Mouse (Mus musculus) midbrain, embryonic 13.5 days (tissue): ENCODE measurements at regions not wholly inside any gene's neighbourhood (a gene's known extent, or its start where the extent isn't known, plus 50 kb on each side); places are given as distances from the start of the nearest gene placed in this dataset.

ENCODE experiments used
- ATAC-seq: fragments of 200-750 bp; cut with Nextera tagmentation; 2 replicates; pipeline ENCODE4 v1.8.0; 2017; ENCODE audit warnings: mild to moderate bottlenecking, moderate TSS enrichment, moderate library complexity
- H3K27ac ChIP-seq: fragments of 300-500 bp; sonication (generic); 2 replicates; pipeline ENCODE4 v1.5.1; 2015; ENCODE audit warnings: inconsistent platforms, mild to moderate bottlenecking, moderate library complexity
- H3K27me3 ChIP-seq: fragments of 300-500 bp; sonication (generic); 2 replicates; pipeline ENCODE4 v1.6.1; 2015; ENCODE audit warnings: mild to moderate bottlenecking, inconsistent platforms
- H3K36me3 ChIP-seq: fragments of 300-500 bp; sonication (generic); 2 replicates; pipeline ENCODE4 v1.6.1; 2015; ENCODE audit warnings: mild to moderate bottlenecking, inconsistent platforms
- H3K4me1 ChIP-seq: fragments of 300-500 bp; sonication (generic); replicated peaks from 2 replicates; pipeline ENCODE4 v1.6.1; 2015; ENCODE audit warnings: inconsistent platforms
- H3K4me2 ChIP-seq: fragments of 300-500 bp; sonication (generic); replicated peaks from 2 replicates; pipeline ENCODE4 v1.6.1; 2015; ENCODE audit warnings: moderate library complexity, mild to moderate bottlenecking, inconsistent platforms
- H3K4me3 ChIP-seq: fragments of 300-500 bp; sonication (generic); replicated peaks from 2 replicates; pipeline ENCODE4 v1.5.1; 2015; ENCODE audit warnings: mild to moderate bottlenecking, inconsistent platforms
- H3K9ac ChIP-seq: fragments of 300-500 bp; sonication (generic); replicated peaks from 2 replicates; pipeline ENCODE4 v1.6.1; 2015; ENCODE audit warnings: mild to moderate bottlenecking, inconsistent platforms
- H3K9me3 ChIP-seq: fragments of 300-500 bp; sonication (generic); 2 replicates; pipeline ENCODE4 v1.6.1; 2016; ENCODE audit warnings: mild to moderate bottlenecking, inconsistent platforms
- WGBS: fragments of 180-500 bp; shearing (Covaris S2); methylation state at CpG from one replicate; pipeline ENCODE4 v1.1.7; 2015; 5-methylcytosine and 5-hydroxymethylcytosine counted together

DNA sequence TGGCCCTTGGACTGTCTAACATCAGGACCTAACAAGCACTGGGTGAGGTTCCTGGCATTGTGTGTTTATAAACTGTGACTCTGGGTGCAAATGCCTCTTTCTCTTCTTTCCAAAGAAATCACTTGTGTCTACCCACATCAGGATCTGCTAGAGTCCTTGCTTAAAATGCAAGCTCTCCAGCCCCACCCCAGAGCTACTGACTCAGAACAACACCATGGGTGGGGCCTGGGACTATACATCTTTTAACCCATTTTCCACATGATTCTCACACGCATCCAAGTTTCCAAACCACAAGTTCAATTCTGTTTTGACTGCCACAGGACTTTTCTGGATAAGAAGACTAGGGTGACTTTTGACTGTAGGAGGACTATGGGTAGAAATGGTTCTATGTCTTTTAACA is 88.7 kb upstream of the 4930412O13Rik start:
- no peak overlapping the region for H3K27ac ChIP-seq
- 86% methylated on average over 1 of the region's 1 CpGs for WGBS
- H3K4me3 ChIP-seq, result no peak overlapping the region
- no peaks in the 10 kb centered on the region for H3K9me3 ChIP-seq
- no peak overlapping the region for H3K4me2 ChIP-seq
- ATAC-seq, result no peak
- no peak overlapping the region for H3K9ac ChIP-seq
- H3K27me3 ChIP-seq, result no peaks in the 10 kb centered on the region
- no peaks in the 10 kb centered on the region for H3K36me3 ChIP-seq
- no peaks in the 10 kb centered on the region for H3K4me1 ChIP-seq

DNA sequence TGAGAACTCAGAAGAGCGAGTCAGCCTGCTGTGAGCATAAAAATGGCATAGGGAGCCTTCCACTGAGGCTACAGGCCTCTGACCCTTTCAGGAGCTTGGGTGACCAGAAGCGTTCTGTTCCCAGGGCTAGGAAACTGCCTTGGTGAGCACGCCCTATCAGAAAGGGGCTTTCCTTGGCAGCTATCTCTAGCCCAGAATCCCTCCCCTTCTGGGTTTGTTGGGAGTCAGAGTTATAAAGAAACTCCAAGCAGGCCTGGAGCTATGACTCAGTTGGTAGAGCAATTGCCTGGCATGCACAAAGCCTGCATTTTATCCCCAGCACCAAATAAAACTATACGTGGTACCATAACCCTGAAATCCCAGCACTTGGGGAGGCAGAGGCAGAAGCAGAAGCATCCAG is 85.7 kb upstream of the 4930412O13Rik start:
- Histone ChIP-seq H3K36me3 (no peaks in the 10 kb centered on the region), H3K4me3 (no peak overlapping the region), H3K9me3 (no peaks in the 10 kb centered on the region), H3K27ac (no peak overlapping the region), H3K27me3 (no peaks in the 10 kb centered on the region), H3K4me1 (no peaks in the 10 kb centered on the region), H3K4me2 (no peak overlapping the region), H3K9ac (no peak overlapping the region)
- no peak for ATAC-seq
- WGBS, result 81% methylated on average over 4 of the region's 4 CpGs

DNA sequence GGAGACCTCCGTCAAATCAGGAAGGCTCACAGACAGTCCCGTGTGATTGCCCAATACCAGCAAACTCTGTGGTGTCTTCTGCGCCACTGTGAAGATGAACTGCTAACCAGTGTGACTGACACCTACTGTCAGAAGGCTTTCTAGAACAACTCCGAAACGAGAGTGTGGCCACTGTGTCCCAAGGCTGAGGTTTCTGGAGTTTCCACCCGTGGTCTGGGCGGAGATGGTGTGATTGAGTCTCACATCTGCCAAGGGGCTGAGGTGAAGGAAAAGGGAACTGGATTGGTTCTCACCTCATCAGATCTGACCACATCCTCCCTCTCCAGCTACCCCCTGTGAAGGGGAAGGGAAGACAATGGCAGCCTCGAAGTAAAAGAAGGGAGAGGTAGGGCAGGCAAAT is 79.6 kb upstream of the 4930412O13Rik start:
- H3K4me3 ChIP-seq, result no peak overlapping the region
- H3K27ac ChIP-seq, result no peak overlapping the region
- no peak overlapping the region for H3K4me2 ChIP-seq
- H3K4me1 ChIP-seq, result no peaks in the 10 kb centered on the region
- H3K9me3 ChIP-seq, result no peaks in the 10 kb centered on the region
- no peak for ATAC-seq
- no peak overlapping the region for H3K9ac ChIP-seq
- H3K36me3 ChIP-seq, result no peaks in the 10 kb centered on the region
- H3K27me3 ChIP-seq, result no peaks in the 10 kb centered on the region
- WGBS, result 88% methylated on average over 8 of the region's 8 CpGs

DNA sequence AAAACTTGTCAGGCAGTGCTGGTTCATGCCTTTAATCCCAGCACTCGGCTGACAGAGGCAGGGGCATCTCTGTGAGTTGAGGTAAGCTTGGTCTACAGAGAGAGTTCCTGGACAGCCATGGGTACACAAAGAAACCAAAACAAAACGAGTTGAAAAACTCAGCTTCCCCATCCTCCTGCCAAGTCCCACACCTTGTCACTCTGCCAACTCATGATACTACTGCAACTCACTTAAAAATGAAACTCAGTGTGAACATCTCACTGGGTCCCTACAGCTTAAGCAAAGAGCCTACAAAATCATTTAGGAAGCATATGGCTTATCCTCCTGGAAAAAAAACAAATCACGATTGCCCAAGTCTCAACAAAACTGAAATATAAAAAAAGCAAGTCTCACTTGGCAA is 76.7 kb upstream of the 4930412O13Rik start:
- no peak for ATAC-seq
- Histone ChIP-seq H3K27me3 (no peaks in the 10 kb centered on the region), H3K4me2 (no peak overlapping the region), H3K27ac (no peak overlapping the region), H3K9ac (no peak overlapping the region), H3K9me3 (no peaks in the 10 kb centered on the region), H3K36me3 (no peaks in the 10 kb centered on the region), H3K4me1 (no peaks in the 10 kb centered on the region), H3K4me3 (no peak overlapping the region)
- WGBS, result 74% methylated on average over 3 of the region's 3 CpGs

DNA sequence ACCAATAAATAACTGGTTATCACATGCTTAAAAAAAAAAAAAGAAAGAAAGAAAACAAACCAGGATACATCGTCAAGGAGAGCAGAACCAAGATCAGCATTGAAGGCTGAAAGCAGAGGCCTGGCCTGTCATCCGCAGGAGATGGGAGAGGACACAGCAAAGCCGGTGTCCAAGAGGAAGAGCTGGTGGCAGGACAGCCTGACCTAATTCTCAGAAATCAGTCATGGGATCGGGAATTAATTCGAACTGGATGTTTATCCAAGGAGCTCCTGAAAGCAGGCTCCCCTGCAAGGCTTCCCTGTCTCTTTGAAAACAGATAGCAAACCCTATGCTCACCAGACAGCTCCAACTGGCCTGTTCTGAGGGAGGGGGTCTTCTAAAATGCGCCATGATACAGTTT is 75.5 kb upstream of the 4930412O13Rik start:
- H3K9ac ChIP-seq, result no peak overlapping the region
- H3K4me1 ChIP-seq, result no peaks in the 10 kb centered on the region
- H3K27ac ChIP-seq, result no peak overlapping the region
- H3K36me3 ChIP-seq, result no peaks in the 10 kb centered on the region
- no peak for ATAC-seq
- 88% methylated on average over 6 of the region's 6 CpGs for WGBS
- no peak overlapping the region for H3K4me3 ChIP-seq
- no peak overlapping the region for H3K4me2 ChIP-seq
- no peaks in the 10 kb centered on the region for H3K9me3 ChIP-seq
- H3K27me3 ChIP-seq, result no peaks in the 10 kb centered on the region
